Mouse (Mus musculus): Measurements from ENCODE around the gene Tsr1. TPM values are rescaled to one million over a fixed set of nuclear protein-coding genes. Genes with fewer than 3 reads are reported as not detected.

The Tsr1 gene
- polyA plus RNA-seq, 1 experiment from 2014 or later: 34.3 TPM

DNA sequence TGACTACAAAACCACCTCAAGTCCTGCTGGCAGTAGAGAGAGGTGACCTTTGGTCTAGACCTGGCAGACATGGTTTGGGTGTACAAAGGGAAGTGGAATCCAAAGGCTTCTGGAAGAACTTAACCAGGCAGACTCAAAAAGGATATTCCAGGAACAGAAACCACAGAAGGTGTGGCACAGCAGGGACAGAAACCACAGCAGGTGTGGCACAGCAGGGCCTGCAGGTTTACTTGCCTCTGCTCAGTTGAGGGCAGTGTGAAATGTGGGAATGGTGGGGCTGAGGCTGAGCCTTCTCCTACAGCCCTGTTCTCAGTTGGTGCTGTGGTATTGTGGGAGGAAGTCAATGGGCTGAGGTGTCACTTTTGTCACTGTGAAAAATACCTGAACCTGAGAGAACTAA is 57.0 kb downstream of the Tsr1 start:
- Histone ChIP-seq H3K27me3 (ENCODE audit: control insufficient read depth, insufficient read depth, low read depth, low read length) (no peaks in the 10 kb centered on the region), H3K4me3 (ENCODE audit: low read length) (no peak overlapping the region), H3K4me1 (replicated peaks; ENCODE audit: control insufficient read depth, insufficient read depth, low read length) (peaks cover 2% of the 10 kb centered on the region; the same call in 1 of the 2 replicates), H3K4me2 (ENCODE audit: low read depth, low read length) (no peak overlapping the region), H3K27ac (ENCODE audit: low read length) (no peak overlapping the region), H3K9ac (ENCODE audit: low read length) (no peak overlapping the region), H3K9me3 (ENCODE audit: control insufficient read depth, low read length) (no peaks in the 10 kb centered on the region), H3K36me3 (ENCODE audit: control insufficient read depth, insufficient read depth, low read length) (no peaks in the 10 kb centered on the region; the same call in 1 of the 2 replicates)
- no peak for ATAC-seq (ENCODE audit: low read depth)

DNA sequence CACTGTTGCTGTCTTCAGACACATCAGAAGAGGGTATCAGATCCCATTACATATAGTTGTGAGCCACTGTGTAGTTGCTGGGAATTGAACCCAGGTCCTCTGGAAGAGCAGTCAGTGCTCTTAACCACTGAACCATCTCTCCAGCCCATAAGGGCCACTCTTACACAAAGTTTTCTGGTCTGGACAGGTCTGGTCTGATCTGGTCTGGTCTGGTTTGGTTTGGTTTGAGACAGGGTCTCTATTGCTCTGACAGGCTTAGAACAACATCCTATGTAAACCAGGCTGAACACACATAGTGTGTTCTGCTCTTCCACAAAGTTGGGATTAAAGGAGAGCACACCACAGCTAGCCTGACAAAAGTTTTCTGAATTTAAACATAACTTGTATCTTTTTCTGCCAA is 58.1 kb downstream of the Tsr1 start:
- Histone ChIP-seq H3K9ac (ENCODE audit: low read length) (no peak overlapping the region), H3K27ac (ENCODE audit: low read length) (no peak overlapping the region), H3K36me3 (ENCODE audit: control insufficient read depth, insufficient read depth, low read length) (no peaks in the 10 kb centered on the region; the same call in 1 of the 2 replicates), H3K4me1 (replicated peaks; ENCODE audit: control insufficient read depth, insufficient read depth, low read length) (peaks cover 4% of the 10 kb centered on the region; the same call in 1 of the 2 replicates), H3K27me3 (ENCODE audit: control insufficient read depth, insufficient read depth, low read depth, low read length) (no peaks in the 10 kb centered on the region), H3K4me3 (ENCODE audit: low read length) (no peak overlapping the region), H3K4me2 (ENCODE audit: low read depth, low read length) (no peak overlapping the region), H3K9me3 (ENCODE audit: control insufficient read depth, low read length) (no peaks in the 10 kb centered on the region)
- ATAC-seq (ENCODE audit: low read depth): no peak

DNA sequence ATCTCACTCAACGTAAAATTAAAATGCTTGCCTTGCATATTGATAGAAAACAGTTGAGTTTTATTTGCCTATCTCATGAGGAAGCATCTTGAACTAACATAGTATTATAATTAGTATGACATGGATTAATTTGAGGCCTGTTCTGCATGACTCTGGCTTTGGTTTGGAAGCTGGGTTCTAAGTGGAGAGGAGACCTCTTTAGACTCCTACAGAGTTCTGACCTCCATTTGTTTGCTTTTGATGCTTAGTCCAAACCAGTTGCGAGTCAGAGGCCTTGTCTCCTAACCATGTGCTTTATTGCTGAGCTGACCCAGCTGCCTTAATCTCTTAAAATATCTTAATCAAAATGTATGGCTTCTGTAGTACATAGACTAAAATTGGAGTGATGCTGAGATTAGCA is 59.7 kb downstream of the Tsr1 start:
- Histone ChIP-seq H3K27ac (ENCODE audit: low read length) (no peak overlapping the region), H3K4me1 (replicated peaks; ENCODE audit: control insufficient read depth, insufficient read depth, low read length) (peaks cover 4% of the 10 kb centered on the region; the same call in 1 of the 2 replicates), H3K36me3 (ENCODE audit: control insufficient read depth, insufficient read depth, low read length) (no peaks in the 10 kb centered on the region; the same call in 1 of the 2 replicates), H3K9me3 (ENCODE audit: control insufficient read depth, low read length) (no peaks in the 10 kb centered on the region), H3K4me3 (ENCODE audit: low read length) (no peak overlapping the region), H3K27me3 (ENCODE audit: control insufficient read depth, insufficient read depth, low read depth, low read length) (no peaks in the 10 kb centered on the region), H3K9ac (ENCODE audit: low read length) (no peak overlapping the region), H3K4me2 (ENCODE audit: low read depth, low read length) (no peak overlapping the region)
- 85% methylated on average over 2 of the region's 2 CpGs for WGBS
- ATAC-seq (ENCODE audit: low read depth): no peak

Small RNA genes within 50 kb of the gene (microRNA-seq; reads per million reads assigned to microRNA genes)
- gene Mir6926: not detected

Other genes starting within 250 kb of the Tsr1 start
- 17.7 and 18.9 TPM in 2 replicates for gene Cluh, start 248.6 kb upstream of the Tsr1 start, polyA plus RNA-seq (2015; fragmentation: Nextera tagmentation; extraction: Ambion mirVana)
- gene Pafah1b1, start 173.4 kb upstream of the Tsr1 start, polyA plus RNA-seq (2015; fragmentation: Nextera tagmentation; extraction: Ambion mirVana): 40.7 and 44.9 TPM in 2 replicates
- gene Mettl16, start 127.2 kb upstream of the Tsr1 start, polyA plus RNA-seq (2015; fragmentation: Nextera tagmentation; extraction: Ambion mirVana): 44.3 and 47.5 TPM in 2 replicates
- gene Mnt, start 67.2 kb upstream of the Tsr1 start, polyA plus RNA-seq (2015; fragmentation: Nextera tagmentation; extraction: Ambion mirVana): 3.0 and 3.1 TPM in 2 replicates
- gene Sgsm2, start 1.0 kb upstream of the Tsr1 start, polyA plus RNA-seq (2015; fragmentation: Nextera tagmentation; extraction: Ambion mirVana): 3.4 and 4.2 TPM in 2 replicates
- gene Smg6, start 27.8 kb downstream of the Tsr1 start, polyA plus RNA-seq (2015; fragmentation: Nextera tagmentation; extraction: Ambion mirVana): 15.6 and 17.0 TPM in 2 replicates
- 20.7 and 21.4 TPM in 2 replicates for gene Srr, start 27.9 kb downstream of the Tsr1 start, polyA plus RNA-seq (2015; fragmentation: Nextera tagmentation; extraction: Ambion mirVana)